In the genomic region with DNA sequence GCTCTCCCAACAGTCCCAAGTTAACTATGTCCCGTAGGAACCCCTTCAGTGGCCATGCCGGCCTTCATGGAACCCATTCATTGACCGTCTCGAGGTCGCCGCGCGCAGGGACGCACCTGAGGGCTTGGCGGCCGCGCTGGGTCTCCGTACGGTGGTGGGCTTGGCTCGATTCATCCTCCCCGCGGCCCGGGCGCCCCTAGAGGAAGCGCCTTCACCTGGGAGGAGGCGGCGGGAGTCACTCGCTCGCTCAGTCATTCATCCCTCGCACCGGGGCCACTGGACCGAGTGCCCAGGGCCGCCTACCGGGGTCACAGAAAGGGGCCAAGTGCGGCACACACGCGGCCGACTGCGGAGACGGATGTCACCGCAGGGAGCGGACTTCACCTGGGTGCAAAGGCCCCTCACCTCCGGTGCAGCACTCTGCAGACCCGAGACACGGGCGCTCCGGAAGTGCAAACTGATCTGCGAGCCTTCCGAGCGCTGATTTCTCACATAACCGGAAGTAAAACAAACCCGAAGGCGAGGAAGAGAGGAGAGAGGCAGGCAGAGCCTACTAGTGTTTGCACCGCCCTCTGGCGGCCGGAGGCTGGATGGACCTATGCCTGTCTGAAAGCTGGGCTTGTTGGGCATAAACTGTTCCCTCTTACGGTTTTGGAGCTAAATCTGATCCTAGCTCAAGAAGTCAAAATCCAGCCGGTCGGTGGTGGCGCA, we compare ENCODE assay signal across 7 mouse cellular contexts. TPM values are rescaled to one million over a fixed set of nuclear protein-coding genes. Genes with fewer than 3 reads are reported as not detected.
DNase-seq lines count a peak whose midpoint lies in the region; ATAC-seq lines count a peak whose summit lies in the region.

Gene Ints1, minus strand, starts transcription at position 459 of the 711 bp plus-strand sequence.

- H3K27ac ChIP-seq in intestine, embryonic 15.5 days = peak within 1 kb of the TSS; percentile 40; the same call in 1 of the 2 replicates
- H3K27ac ChIP-seq in midbrain, embryonic 10.5 days (replicated peaks) = peak within 1 kb of the TSS; percentile 83

- peak; percentile 96 for DNase-seq in adrenal gland, adult 2 months
- DNase-seq in embryo, embryonic 11.5 days (ENCODE audit: low read depth, low spot score) = peak; percentile 90
- DNase-seq in gastrocnemius, postnatal 36 days = peak; percentile 92 to 95
- DNase-seq in left cerebral cortex, postnatal 25 days (ENCODE audit: low spot score in 2 of 2) = peak; percentile 95 to 98
- peak; percentile 92 for DNase-seq in midbrain, embryonic 10.5 days (ENCODE audit: low spot score)
- DNase-seq in right cerebral cortex, postnatal 4 days = peak; percentile 99

- under 1% methylated on average over 55 of the region's 55 CpGs for WGBS in intestine, embryonic 15.5 days
- under 1% methylated on average over 55 of the region's 55 CpGs for WGBS in midbrain, embryonic 10.5 days

- H3K4me1 ChIP-seq in intestine, embryonic 15.5 days (replicated peaks) = peaks cover 6% of the 10 kb centered on the region
- peaks cover 13% of the 10 kb centered on the region for H3K4me1 ChIP-seq in midbrain, embryonic 10.5 days

- H3K36me3 ChIP-seq in intestine, embryonic 15.5 days = peaks cover 19% of the 10 kb centered on the region
- peaks cover 39% of the 10 kb centered on the region for H3K36me3 ChIP-seq in midbrain, embryonic 10.5 days

- no peaks in the 10 kb centered on the region for H3K27me3 ChIP-seq in intestine, embryonic 15.5 days (replicated peaks)
- H3K27me3 ChIP-seq in midbrain, embryonic 10.5 days (ENCODE audit: low read depth, poor library complexity, severe bottlenecking) = no peaks in the 10 kb centered on the region

- H3K9ac ChIP-seq in intestine, embryonic 15.5 days = peak within 1 kb of the TSS; percentile 87

- intact Hi-C loops in gastrocnemius, postnatal 36 days (cut with DNase I) = no loop called here
- intact Hi-C loops in left cerebral cortex, postnatal 25 days (cut with DNase I) = loop anchor here (5.0 kb wide), 1 partner anchor 42 kb away; the partner anchor contains the start of gene Tmem184a

- peak; percentile 95 for ATAC-seq in intestine, embryonic 15.5 days

- H3K4me2 ChIP-seq in intestine, embryonic 15.5 days (replicated peaks) = peak within 1 kb of the TSS; percentile 85

- H3K4me3 ChIP-seq in intestine, embryonic 15.5 days (replicated peaks) = peak within 1 kb of the TSS; percentile 98
- H3K4me3 ChIP-seq in midbrain, embryonic 10.5 days = peak within 1 kb of the TSS; percentile 100

- no peaks in the 10 kb centered on the region for H3K9me3 ChIP-seq in intestine, embryonic 15.5 days
- no peaks in the 10 kb centered on the region for H3K9me3 ChIP-seq in midbrain, embryonic 10.5 days (replicated peaks)

RNA-seq across cellular contexts. Expression of gene Ints1, which starts in this region (rescaled TPM):
- total RNA-seq in adrenal gland, adult 2 months (2021) = 10 to 100 TPM; 50.6 to 55.9 TPM
- polyA plus RNA-seq in adrenal gland, adult 2 months (2012; rRNA removed) = 77.2 and 91.0 TPM in 2 replicates
- 10 to 100 TPM; 27.4 to 31.2 TPM for total RNA-seq in gastrocnemius, postnatal 36 days (2021)
- polyA plus RNA-seq in intestine, embryonic 15.5 days (2015; fragmentation: Nextera tagmentation; extraction: Ambion mirVana) = 22.2 and 25.4 TPM in 2 replicates
- 10 to 100 TPM; 82.7 to 91.5 TPM for total RNA-seq in left cerebral cortex, postnatal 25 days (2021)
- polyA plus RNA-seq in midbrain, embryonic 10.5 days (2016; fragmentation: Nextera tagmentation; extraction: Ambion mirVana) = 33.4 and 34.7 TPM in 2 replicates

Comparison
In these comparisons a context has a peak if more than half of its experiments do, and no peak if none do; other contexts are left out.
1. Peak in every context shown above with its lines: DNase-seq, ATAC-seq, H3K4me3 ChIP-seq and H3K27ac ChIP-seq.